Mouse (Mus musculus): ENCODE data around the gene Snai3.

The Snai3 gene

GRCm38 (mm10) chr8:122460524-122461472 lies at the start of gene Snai3:
Snai3 (minus strand) TSS chr8:122460733.
- no peak for DNase-seq

DNA sequence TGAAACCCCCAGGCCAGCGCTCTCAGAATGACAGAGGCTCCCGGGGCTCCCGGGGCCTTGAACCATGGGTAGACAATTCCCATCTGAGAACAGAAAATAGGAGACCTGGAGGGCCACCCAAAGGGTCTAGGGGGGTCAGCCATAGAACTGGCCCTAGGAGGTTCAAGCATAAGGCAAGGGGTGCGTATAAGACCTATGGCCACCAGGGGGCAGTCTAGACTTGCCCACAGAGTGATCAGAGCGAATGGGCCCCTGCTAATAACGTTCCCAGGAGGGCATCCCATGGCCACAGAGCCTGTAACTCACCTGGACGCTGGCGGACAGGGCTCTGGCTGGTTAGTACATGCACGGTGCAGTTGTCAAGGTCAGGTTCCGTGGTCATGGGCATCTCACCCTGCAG lies 40.3 kb upstream of the Snai3 start:
- DNase-seq = peak; percentile 64

GRCm38 (mm10) chr8:122497912-122498311 lies 37.4 kb upstream of the Snai3 start:
- DNase-seq = no peak

DNA sequence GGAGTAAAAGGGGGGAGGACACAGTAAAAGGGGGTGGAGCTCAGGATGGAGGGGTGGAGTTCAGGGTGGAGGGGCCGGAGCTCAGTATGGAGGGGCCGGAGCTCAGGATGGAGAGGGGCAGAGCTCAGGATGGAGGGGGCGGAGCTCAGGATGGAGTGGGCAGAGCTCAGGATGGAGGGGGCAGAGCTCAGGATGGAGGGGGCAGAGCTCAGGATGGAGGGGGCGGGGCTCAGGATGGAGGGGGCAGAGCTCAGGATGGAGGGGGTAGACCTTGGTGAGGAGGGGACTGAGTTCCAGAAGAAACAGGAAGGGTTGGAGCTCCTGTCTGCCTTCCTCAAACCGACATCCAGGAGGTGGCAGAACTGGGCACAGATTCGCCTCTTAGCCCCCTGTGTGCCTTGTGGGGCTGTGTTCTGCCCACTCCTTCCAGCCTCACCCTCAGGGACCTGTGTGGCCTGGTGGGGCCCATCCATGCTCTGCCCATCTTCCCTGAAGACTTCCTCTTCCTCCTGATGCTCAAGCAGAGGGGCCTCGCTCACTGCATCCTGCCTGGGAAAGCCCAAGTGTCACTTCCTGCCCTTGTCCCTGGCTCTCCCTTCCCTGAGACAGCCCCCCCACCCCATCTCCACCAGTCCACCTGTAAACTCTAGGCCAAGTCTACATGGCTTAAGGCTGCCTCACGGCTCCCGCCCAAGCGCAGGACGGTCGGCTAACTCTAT lies 36.6 kb upstream of the Snai3 start:
- no peak for DNase-seq

- DNase-seq = no peak
These were observed 27.9 kb upstream of the Snai3 start for GRCm38 (mm10) chr8:122488387-122488786.

DNA sequence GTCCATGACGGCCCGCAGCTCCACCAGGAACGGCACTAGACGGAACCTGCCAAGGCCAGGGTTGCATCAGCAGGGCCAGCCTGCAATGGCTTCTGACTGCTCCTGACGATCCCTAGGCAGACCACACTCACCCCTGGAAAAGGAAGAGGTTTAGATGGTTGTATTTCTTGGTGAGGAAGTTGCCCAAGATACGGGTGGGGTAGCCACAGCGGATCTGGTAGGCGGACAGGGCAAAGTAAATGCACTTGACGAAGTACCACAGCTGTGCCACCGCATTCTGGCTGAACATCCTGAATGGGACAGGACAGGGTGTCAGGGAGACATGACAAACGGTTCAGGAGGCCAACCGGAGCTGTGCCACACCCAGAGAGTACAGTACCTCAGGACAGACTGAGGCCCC lies 24.3 kb upstream of the Snai3 start:
- no peak for DNase-seq

DNA sequence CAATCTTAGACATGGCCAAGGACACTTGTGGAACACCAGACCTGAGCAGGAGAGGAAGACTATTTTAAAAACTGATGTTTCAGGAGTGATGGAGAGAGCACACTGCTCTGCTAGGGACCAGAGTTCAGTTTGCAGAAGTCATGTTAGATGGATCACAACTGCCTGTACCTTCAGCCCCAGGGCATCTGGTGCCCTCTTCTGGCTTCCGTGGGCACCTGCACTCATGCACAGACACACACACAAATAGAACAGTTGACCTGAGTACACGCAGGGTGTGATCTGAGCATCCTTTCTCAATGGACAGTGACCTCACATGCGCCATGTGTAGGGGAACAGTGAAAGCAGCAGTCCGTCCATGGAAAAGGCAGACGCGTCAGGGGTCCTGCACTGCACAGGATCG lies 23.3 kb upstream of the Snai3 start:
- DNase-seq = no peak

- no peak for DNase-seq
These were observed 21.9 kb upstream of the Snai3 start for GRCm38 (mm10) chr8:122482448-122482847.

DNA sequence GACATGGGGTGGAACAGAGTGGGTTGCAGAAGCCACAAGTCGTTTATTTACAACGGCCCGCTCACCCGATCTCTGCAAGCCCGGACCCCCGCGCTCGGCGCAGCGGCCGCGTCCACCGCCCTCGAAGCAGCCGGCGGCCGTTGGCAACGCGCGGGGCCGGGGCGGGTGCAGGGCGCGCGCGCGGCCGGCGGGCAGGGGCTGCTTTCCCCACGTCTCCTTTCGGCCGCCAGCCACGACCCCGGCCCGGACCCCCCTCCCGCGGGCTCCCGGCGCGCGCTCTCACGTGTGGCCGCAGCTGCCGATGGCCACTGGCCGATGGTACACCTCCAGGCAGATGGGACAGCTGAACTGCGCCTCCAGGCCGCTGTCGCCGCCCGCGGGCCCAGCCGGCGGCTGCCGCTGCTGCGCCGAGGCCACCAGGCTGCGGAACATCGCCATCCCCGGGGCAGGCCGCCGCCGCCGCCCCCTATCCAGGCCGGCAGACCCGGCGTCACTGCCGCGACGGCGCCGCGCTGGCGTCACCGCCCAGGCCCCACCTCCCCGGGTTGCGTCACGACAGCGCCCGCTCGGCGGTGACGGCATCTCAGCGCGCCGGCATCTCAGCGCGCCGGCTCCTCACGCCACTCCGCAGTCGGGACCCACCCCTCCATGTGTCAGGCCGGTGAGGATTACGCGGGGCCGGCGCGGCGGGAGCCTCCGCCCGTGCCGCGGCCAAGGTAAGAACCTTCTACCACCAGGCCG lies 15.2 kb upstream of the Snai3 start, which contains the start of the genes Rnf166 and Ctu2:
Gene Rnf166, minus strand, starts transcription at position 485 of the 741 bp plus-strand sequence.
Gene Ctu2, plus strand, starts transcription at position 564 of the 741 bp plus-strand sequence.
- peak; percentile 93 for DNase-seq

- peak; percentile 48 for DNase-seq
These were observed 14.5 kb upstream of the Snai3 start for GRCm38 (mm10) chr8:122474951-122475560.

DNA sequence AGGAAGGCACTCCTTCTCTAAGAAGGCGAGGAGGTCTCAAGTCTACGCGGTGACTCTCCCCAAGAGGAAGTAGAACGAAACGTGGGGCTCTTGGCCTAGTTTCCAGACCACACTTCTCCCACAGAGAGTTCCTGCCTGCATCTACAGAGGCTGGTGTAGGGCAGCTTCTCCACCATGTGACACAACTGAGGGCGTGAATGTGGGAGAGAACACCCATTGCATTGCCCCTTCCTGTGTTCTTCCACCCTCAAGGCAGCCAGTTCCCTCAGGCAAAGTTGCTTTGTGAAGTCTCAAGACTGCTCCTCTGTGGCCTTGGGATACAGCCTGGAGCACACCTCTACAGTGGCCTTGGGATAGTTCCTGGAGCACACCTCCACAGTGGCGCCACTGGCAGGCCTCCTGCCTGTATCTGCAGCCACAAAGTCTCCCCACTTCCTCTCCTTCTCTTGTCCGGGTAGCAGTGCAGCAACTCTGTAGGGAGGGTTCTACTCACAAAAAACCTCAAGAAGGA lies 13.4 kb upstream of the Snai3 start:
- DNase-seq = peak; percentile 46

GRCm38 (mm10) chr8:122470691-122471090 lies 10.2 kb upstream of the Snai3 start:
- DNase-seq = no peak

GRCm38 (mm10) chr8:122469965-122470364 lies 9.4 kb upstream of the Snai3 start:
- DNase-seq = no peak

- no peak for DNase-seq
These were observed 8.9 kb upstream of the Snai3 start for GRCm38 (mm10) chr8:122469407-122469806.

DNA sequence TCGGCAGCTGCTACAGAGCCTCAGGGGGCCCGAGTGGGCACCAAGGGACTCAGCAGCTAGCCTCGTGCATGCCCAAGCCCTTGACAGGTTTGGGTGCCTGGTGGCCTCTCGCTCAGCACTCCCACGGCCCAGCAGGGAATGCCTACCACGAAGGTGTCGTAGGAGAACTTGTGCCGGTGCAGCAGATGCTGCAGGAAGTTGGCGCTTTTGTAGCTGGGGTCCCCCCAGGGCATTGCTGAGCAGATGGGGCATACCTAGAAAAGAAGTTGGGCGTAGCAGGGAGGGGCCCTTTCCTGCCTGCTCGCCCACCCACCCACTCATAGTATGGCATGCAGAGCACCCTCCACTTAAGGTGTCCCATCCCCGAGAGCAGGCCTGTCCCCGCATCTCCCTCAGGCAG lies 7.3 kb upstream of the Snai3 start:
- no peak for DNase-seq

DNA sequence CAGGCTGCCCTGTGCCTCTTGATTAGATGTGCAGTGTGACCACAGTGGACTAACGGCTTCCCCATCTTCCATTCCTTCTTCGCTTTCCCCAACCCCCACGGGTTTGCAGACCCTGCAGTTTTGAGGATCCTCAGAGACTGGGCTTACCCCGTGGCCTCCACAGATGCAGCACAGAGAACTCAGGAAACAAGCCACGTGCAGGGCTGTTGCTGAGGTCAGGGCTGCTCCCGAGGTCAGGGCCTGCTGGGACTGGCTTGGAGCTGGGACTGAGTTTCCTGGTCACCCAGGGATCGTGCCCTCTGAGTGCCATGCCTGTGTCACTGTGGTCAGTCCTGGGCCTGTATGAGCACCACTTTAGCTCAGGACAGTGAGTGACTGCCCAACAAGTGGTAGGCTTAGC lies 4.5 kb upstream of the Snai3 start:
- DNase-seq = no peak

DNA sequence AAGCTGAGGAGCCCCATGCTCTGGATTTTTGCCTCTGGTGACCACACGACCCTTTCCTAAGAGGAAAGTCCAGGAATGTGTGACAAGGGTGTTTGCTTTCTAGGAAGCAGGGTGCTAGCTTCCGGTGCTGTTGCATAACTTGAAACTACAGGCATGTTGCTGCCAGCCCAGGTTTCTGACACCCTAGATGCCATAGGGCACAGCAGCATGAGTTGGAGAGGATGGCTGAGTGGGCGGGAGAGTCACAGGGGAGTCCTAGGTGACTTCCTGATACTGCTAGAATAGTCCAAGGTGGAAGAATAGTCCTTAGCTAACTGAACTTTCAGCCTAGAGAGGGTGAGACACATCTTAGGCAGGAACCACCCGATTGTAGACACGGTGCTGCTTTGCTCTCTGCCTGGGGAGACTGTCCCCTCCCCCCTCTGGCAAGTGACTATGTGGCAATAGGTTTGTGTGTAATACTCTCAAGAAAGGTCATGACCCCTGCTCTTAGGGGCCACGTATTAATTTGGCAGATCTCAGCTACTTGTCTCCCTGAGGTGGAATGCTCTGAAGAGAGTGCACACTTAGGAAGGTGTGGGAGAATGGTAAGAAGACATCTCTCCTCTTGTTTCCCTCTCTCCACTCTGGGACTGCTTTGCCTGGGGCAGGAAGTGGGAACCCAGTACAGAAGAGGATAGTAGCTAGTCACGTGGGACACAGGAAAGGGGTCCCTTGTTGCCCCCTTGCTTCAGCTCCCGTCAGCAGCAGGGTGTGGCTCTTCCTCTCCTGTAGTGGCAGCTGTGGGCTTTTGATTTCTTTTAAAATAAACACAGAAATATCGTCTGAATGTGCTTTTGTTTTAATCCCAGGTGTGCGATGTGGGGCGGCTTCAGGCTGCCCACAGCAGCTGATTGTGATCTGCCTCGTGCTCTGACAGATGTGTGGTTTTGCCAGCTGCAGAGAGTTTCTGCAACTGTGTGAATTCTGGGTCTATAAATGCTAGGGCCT lies 3.4 kb upstream of the Snai3 start:
- no peak for DNase-seq

- no peak for DNase-seq
These were observed 2.0 kb upstream of the Snai3 start for GRCm38 (mm10) chr8:122462510-122462909.

- peak; percentile 92 for DNase-seq
These were observed 1.1 kb upstream of the Snai3 start for GRCm38 (mm10) chr8:122461473-122462148.

GRCm38 (mm10) chr8:122459990-122460389 lies 543 bp downstream of the Snai3 start:
- DNase-seq = no peak

Measured in right cerebral cortex, adult 18-20 months (tissue).